Mouse (Mus musculus) limb, embryonic 14.5 days (tissue): ENCODE data around the gene Lcmt1. TPM values are rescaled to one million over a fixed set of nuclear protein-coding genes. Genes with fewer than 3 reads are reported as not detected.

Experiments
- ATAC-seq: fragments of 200-750 bp; cut with Nextera tagmentation; 2 replicates; pipeline ENCODE4 v1.8.0; 2017; ENCODE audit warnings: low read depth, moderate number of reproducible peaks, moderate TSS enrichment; ENCODE audit not compliant: low FRiP score
- DNase-seq: peaks from one replicate; pipeline ENCODE4 v3.0.0-alpha.2; 2015; ENCODE audit warnings: low spot score
- H3K27ac ChIP-seq: fragments of 300-500 bp; sonication (generic); replicated peaks from 2 replicates; pipeline ENCODE4 v1.5.1; 2014; ENCODE audit warnings: low read depth, mild to moderate bottlenecking, low read length, moderate library complexity, mixed read lengths
- H3K27me3 ChIP-seq: fragments of 300-500 bp; sonication (generic); 2 replicates; pipeline ENCODE4 v1.6.1; 2014; ENCODE audit warnings: low read length, mixed read lengths; ENCODE audit not compliant: control insufficient read depth, insufficient read depth
- H3K36me3 ChIP-seq: fragments of 300-500 bp; sonication (generic); 2 replicates; pipeline ENCODE4 v1.6.1; 2014; ENCODE audit warnings: mild to moderate bottlenecking, low read length, moderate library complexity, mixed read lengths; ENCODE audit not compliant: control insufficient read depth, insufficient read depth
- H3K4me1 ChIP-seq: fragments of 300-500 bp; sonication (generic); 2 replicates; pipeline ENCODE4 v1.6.1; 2014; ENCODE audit warnings: antibody characterized with exemption, low read length, mixed read lengths; ENCODE audit not compliant: control insufficient read depth, insufficient read depth
- H3K4me2 ChIP-seq: fragments of 300-500 bp; sonication (generic); replicated peaks from 2 replicates; pipeline ENCODE4 v1.6.1; 2014; ENCODE audit warnings: low read depth, mild to moderate bottlenecking, low read length, moderate library complexity; ENCODE audit not compliant: severe bottlenecking
- H3K4me3 ChIP-seq: fragments of 300-500 bp; sonication (generic); replicated peaks from 2 replicates; pipeline ENCODE4 v1.5.1; 2014; ENCODE audit warnings: low read length
- H3K9ac ChIP-seq: fragments of 300-500 bp; sonication (generic); 2 replicates; pipeline ENCODE4 v1.6.1; 2014; ENCODE audit warnings: mild to moderate bottlenecking, low read depth, low read length, moderate library complexity; ENCODE audit not compliant: severe bottlenecking
- H3K9me3 ChIP-seq: fragments of 300-500 bp; sonication (generic); 2 replicates; pipeline ENCODE4 v1.6.1; 2016; ENCODE audit warnings: low read length; ENCODE audit not compliant: control insufficient read depth
- POLR2A ChIP-seq: fragments of 200-500 bp; IDR thresholded peaks from 2 replicates; pipeline ENCODE4 v1.8.0; 2012; ENCODE audit warnings: inconsistent platforms, mild to moderate bottlenecking, moderate library complexity, borderline replicate concordance; ENCODE audit not compliant: insufficient read depth, insufficient read length; ENCODE audit errors: extremely low read depth
- WGBS: fragments of 180-500 bp; shearing (Covaris S2); extraction: QIAGEN DNeasy Blood & Tissue Kit; methylation state at CpG from one replicate; pipeline ENCODE4 v1.1.7; 2014; 5-methylcytosine and 5-hydroxymethylcytosine counted together
- polyA plus RNA-seq, 2 experiments: library from polyadenylated mRNA; depleted of rRNA in 1 of 2; stranded (reverse) in 1 of 2; unstranded in 1 of 2; fragments of >200 nt; fragmentation: Nextera tagmentation in 1 of 2; extraction: Ambion mirVana in 1 of 2; gene quantifications; 2 replicates each; pipeline versions ENCODE4 v1.2.1 to v1.2.3; 2012 to 2014

Lcmt1 gene
- polyA plus RNA-seq, 2 experiments, result 35.2 to 44.2 TPM

- DNase-seq, result no peak
- Histone ChIP-seq H3K9ac (no peak overlapping the region), H3K4me3 (no peak overlapping the region), H3K4me2 (no peak overlapping the region), H3K27ac (no peak overlapping the region), H3K36me3 (no peaks in the 10 kb centered on the region), H3K4me1 (no peaks in the 10 kb centered on the region), H3K9me3 (no peaks in the 10 kb centered on the region; the same call in 1 of the 2 replicates), H3K27me3 (no peaks in the 10 kb centered on the region)
- no peak for ATAC-seq
- no peak for TF ChIP-seq POLR2A
- WGBS, result 62% methylated on average over 1 of the region's 1 CpGs
Measured at GRCm38 (mm10) chr7:123442079-123442478, 72.5 kb downstream of the Lcmt1 start.

- WGBS, result 83% methylated on average over 2 of the region's 2 CpGs
- Histone ChIP-seq H3K4me1 (no peaks in the 10 kb centered on the region), H3K36me3 (no peaks in the 10 kb centered on the region), H3K27ac (no peak overlapping the region), H3K9me3 (no peaks in the 10 kb centered on the region), H3K27me3 (no peaks in the 10 kb centered on the region), H3K9ac (no peak overlapping the region), H3K4me2 (no peak overlapping the region), H3K4me3 (no peak overlapping the region)
- no peak for TF ChIP-seq POLR2A
- DNase-seq, result no peak
- ATAC-seq, result no peak
Measured at GRCm38 (mm10) chr7:123448794-123449193, 79.2 kb downstream of the Lcmt1 start.

- TF ChIP-seq POLR2A, result no peak
- no peak overlapping the region for H3K27ac ChIP-seq
- H3K9ac ChIP-seq, result no peak overlapping the region
- H3K9me3 ChIP-seq, result no peaks in the 10 kb centered on the region
- no peaks in the 10 kb centered on the region for H3K27me3 ChIP-seq
- no peak overlapping the region for H3K4me3 ChIP-seq
- H3K36me3 ChIP-seq, result no peaks in the 10 kb centered on the region
- no peak for ATAC-seq
- 58% methylated on average over 10 of the region's 10 CpGs for WGBS
- no peak overlapping the region for H3K4me2 ChIP-seq
- H3K4me1 ChIP-seq, result no peaks in the 10 kb centered on the region
- DNase-seq, result no peak
Measured at GRCm38 (mm10) chr7:123449676-123450075, 80.1 kb downstream of the Lcmt1 start.

- no peak overlapping the region for H3K27ac ChIP-seq
- H3K9me3 ChIP-seq, result no peaks in the 10 kb centered on the region
- TF ChIP-seq POLR2A, result no peak
- no peak overlapping the region for H3K4me3 ChIP-seq
- DNase-seq, result no peak
- H3K27me3 ChIP-seq, result no peaks in the 10 kb centered on the region
- no peaks in the 10 kb centered on the region for H3K4me1 ChIP-seq
- H3K4me2 ChIP-seq, result no peak overlapping the region
- no peaks in the 10 kb centered on the region for H3K36me3 ChIP-seq
- 94% methylated on average over 2 of the region's 2 CpGs for WGBS
- no peak for ATAC-seq
- no peak overlapping the region for H3K9ac ChIP-seq
Measured at GRCm38 (mm10) chr7:123450515-123450914, 80.9 kb downstream of the Lcmt1 start.

GRCm38 (mm10) chr7:123452551-123452950 lies 83.0 kb downstream of the Lcmt1 start:
- 62% methylated on average over 6 of the region's 6 CpGs for WGBS
- no peaks in the 10 kb centered on the region for H3K27me3 ChIP-seq
- no peak overlapping the region for H3K9ac ChIP-seq
- no peak overlapping the region for H3K4me2 ChIP-seq
- H3K4me3 ChIP-seq, result no peak overlapping the region
- H3K36me3 ChIP-seq, result no peaks in the 10 kb centered on the region
- no peaks in the 10 kb centered on the region for H3K4me1 ChIP-seq
- ATAC-seq, result no peak
- H3K27ac ChIP-seq, result no peak overlapping the region
- no peak for TF ChIP-seq POLR2A
- no peak for DNase-seq
- no peaks in the 10 kb centered on the region for H3K9me3 ChIP-seq

- H3K27me3 ChIP-seq, result no peaks in the 10 kb centered on the region
- no peaks in the 10 kb centered on the region for H3K4me1 ChIP-seq
- ATAC-seq (no peak), DNase-seq (no peak)
- H3K4me3 ChIP-seq, result no peak overlapping the region
- WGBS, result 87% methylated on average over 8 of the region's 8 CpGs
- no peak overlapping the region for H3K9ac ChIP-seq
- no peaks in the 10 kb centered on the region for H3K36me3 ChIP-seq
- no peak overlapping the region for H3K27ac ChIP-seq
- H3K4me2 ChIP-seq, result no peak overlapping the region
- TF ChIP-seq POLR2A, result no peak
- no peaks in the 10 kb centered on the region for H3K9me3 ChIP-seq
Measured at GRCm38 (mm10) chr7:123453066-123453465, 83.5 kb downstream of the Lcmt1 start.
